Mouse (Mus musculus) hematopoietic stem cell, adult 5-6 weeks (primary cell): ENCODE results near the gene Lcn10. TPM values are rescaled to one million over a fixed set of nuclear protein-coding genes. Genes with fewer than 3 reads are reported as not detected.

Experiments used
- ATAC-seq, 2 experiments: fragments of 125-278 bp in 1 of 2; replicated peaks in 1 of 2; 2 replicates each; pipeline ENCODE4 v1.8.0; 2016 to 2017; ENCODE audit warnings: inconsistent platforms in 2 of 2, mild to moderate bottlenecking in 2 of 2, moderate number of reproducible peaks in 2 of 2, low read depth in 1 of 2, moderate TSS enrichment in 1 of 2; ENCODE audit not compliant: low FRiP score in 2 of 2, poor library complexity in 2 of 2, severe bottlenecking in 2 of 2, insufficient read depth in 1 of 2, low TSS enrichment in 1 of 2
- total RNA-seq: library from RNA; stranded (forward); fragments of 172-1452, 232-1000 nt; gene quantifications from 2 replicates; pipeline ENCODE4 v1.2.3, GENCODE M21; 2017

The Lcn10 gene
- not detected in 2 replicates for total RNA-seq

GRCm38 (mm10) chr2:25682426-25682825 lies at the start of gene Lcn10:
TSS of gene Lcn10 (plus strand) at chr2:25682726.
- ATAC-seq = no peak

GRCm38 (mm10) chr2:25633616-25634015 lies 48.9 kb upstream of the Lcn10 start:
- ATAC-seq = no peak

- ATAC-seq = no peak
Observed at GRCm38 (mm10) chr2:25634046-25634445, 48.5 kb upstream of the Lcn10 start.

GRCm38 (mm10) chr2:25639890-25640289 lies 42.6 kb upstream of the Lcn10 start:
- ATAC-seq = 0 out of 4 replicates have a peak, but pooled peaks of 1 of the 2 experiments have one; percentile 32

- ATAC-seq = no peak
Observed at GRCm38 (mm10) chr2:25652902-25653301, 29.6 kb upstream of the Lcn10 start, which contains the start of gene Lcn8. TSS of gene Lcn8 (plus strand) at chr2:25653120.

- no peak for ATAC-seq
Observed at GRCm38 (mm10) chr2:25654502-25654901, 28.0 kb upstream of the Lcn10 start.

- ATAC-seq = no peak
Observed at GRCm38 (mm10) chr2:25656691-25657090, 25.8 kb upstream of the Lcn10 start.

GRCm38 (mm10) chr2:25657246-25657645 lies 25.3 kb upstream of the Lcn10 start:
- ATAC-seq = no peak

- no peak for ATAC-seq
Observed at GRCm38 (mm10) chr2:25657652-25658051, 24.9 kb upstream of the Lcn10 start, which contains the start of gene Lcn5. TSS of gene Lcn5 (plus strand) at chr2:25657952.

GRCm38 (mm10) chr2:25660279-25660678 lies 22.2 kb upstream of the Lcn10 start:
- no peak for ATAC-seq

GRCm38 (mm10) chr2:25661245-25661970 lies 21.1 kb upstream of the Lcn10 start:
- ATAC-seq = no peak

GRCm38 (mm10) chr2:25663511-25663910 lies 19.0 kb upstream of the Lcn10 start:
- ATAC-seq = 0 out of 4 replicates have a peak, but pooled peaks of 1 of the 2 experiments have one; percentile 59

GRCm38 (mm10) chr2:25664125-25664524 lies 18.4 kb upstream of the Lcn10 start:
- ATAC-seq = no peak

GRCm38 (mm10) chr2:25666516-25666915 lies 16.0 kb upstream of the Lcn10 start:
- no peak for ATAC-seq

- ATAC-seq = no peak
Observed at GRCm38 (mm10) chr2:25676486-25676885, 6.0 kb upstream of the Lcn10 start, which contains the start of gene Lcn6. TSS of gene Lcn6 (plus strand) at chr2:25676786.

GRCm38 (mm10) chr2:25679559-25679958 lies 3.0 kb upstream of the Lcn10 start:
- no peak for ATAC-seq

- ATAC-seq = no peak
Observed at GRCm38 (mm10) chr2:25686941-25687340, 4.4 kb downstream of the Lcn10 start.

- ATAC-seq = peak in 1 of 2 experiments; percentile 56; a peak in 2 of 4 replicates
Observed at GRCm38 (mm10) chr2:25694605-25695004, 12.1 kb downstream of the Lcn10 start.

- ATAC-seq = no peak
Observed at GRCm38 (mm10) chr2:25696951-25697350, 14.4 kb downstream of the Lcn10 start.
